Mouse (Mus musculus) layer of hippocampus, postnatal 14 days (tissue): ENCODE results near the gene Actl11. TPM values are rescaled to one million over a fixed set of nuclear protein-coding genes. Genes with fewer than 3 reads are reported as not detected.

Experiments used
- DNase-seq, 2 experiments: peaks; one replicate each; pipeline ENCODE4 v3.0.0; 2021 to 2022; ENCODE audit warnings: low spot score in 2 of 2, mixed read lengths in 1 of 2
- total RNA-seq, 2 experiments: library from RNA; stranded (reverse); gene quantifications; 2 replicates each; pipeline ENCODE4 v1.2.3; 2021

The Actl11 gene
- total RNA-seq, 2 experiments from 2014 or later, result not detected

GRCm38 (mm10) chr9:107961351-107961762 lies 33.1 kb downstream of the Actl11 start:
- peak; percentile 62 to 71 for DNase-seq

- peak; percentile 69 to 77 for DNase-seq
Observed at GRCm38 (mm10) chr9:107961881-107962280, 33.6 kb downstream of the Actl11 start.

GRCm38 (mm10) chr9:107962916-107963315 lies 34.6 kb downstream of the Actl11 start:
- no peak for DNase-seq

GRCm38 (mm10) chr9:107963700-107964099 lies 35.4 kb downstream of the Actl11 start:
- DNase-seq, result peak; percentile 63 to 81

- DNase-seq, result no peak
Observed at GRCm38 (mm10) chr9:107964681-107965080, 36.4 kb downstream of the Actl11 start.

GRCm38 (mm10) chr9:107966676-107967075 lies 38.4 kb downstream of the Actl11 start:
- DNase-seq, result no peak

- DNase-seq, result no peak
Observed at GRCm38 (mm10) chr9:107967437-107967836, 39.2 kb downstream of the Actl11 start.

- no peak for DNase-seq
Observed at GRCm38 (mm10) chr9:107968531-107968930, 40.3 kb downstream of the Actl11 start.

- DNase-seq, result no peak
Observed at GRCm38 (mm10) chr9:107970311-107970710, 42.0 kb downstream of the Actl11 start.

GRCm38 (mm10) chr9:107971690-107972541 lies 43.6 kb downstream of the Actl11 start:
- DNase-seq, result no peak

GRCm38 (mm10) chr9:107974491-107975171 lies 46.4 kb downstream of the Actl11 start:
- DNase-seq, result no peak

- DNase-seq, result no peak
Observed at GRCm38 (mm10) chr9:107975399-107976386, 47.4 kb downstream of the Actl11 start, which contains the start of gene Uba7. Gene Uba7 (plus strand): TSS chr9:107975505.

- no peak for DNase-seq
Observed at GRCm38 (mm10) chr9:107978815-107979214, 50.5 kb downstream of the Actl11 start.

Other genes starting within 250 kb of the Actl11 start
- under 1 TPM in 1 of 2 experiments, not detected in 1; 0.60 TPM for gene Gnat1, start 248.8 kb upstream of the Actl11 start, total RNA-seq
- gene Sema3f, start 218.0 kb upstream of the Actl11 start, total RNA-seq, result 1 to 10 TPM; 4.3 to 4.8 TPM
- gene Rbm5, start 157.5 kb upstream of the Actl11 start, total RNA-seq, result 100 to 1,000 TPM; 157 to 160 TPM
- 10 to 100 TPM; 57.7 to 60.2 TPM for gene Rbm6, start 55.2 kb upstream of the Actl11 start, total RNA-seq
- gene Mon1a, start 40.3 kb upstream of the Actl11 start, total RNA-seq, result 10 to 100 TPM; 17.0 to 20.9 TPM
- gene Mst1r, start 21.6 kb upstream of the Actl11 start, total RNA-seq, result 1 to 10 TPM; 1.8 to 2.9 TPM
- 100 to 1,000 TPM; 497 to 516 TPM for gene Camkv, start 7.2 kb downstream of the Actl11 start, total RNA-seq
- 10 to 100 TPM; 22.3 to 23.8 TPM for gene Traip, start 21.7 kb downstream of the Actl11 start, total RNA-seq
- 1 to 10 TPM; 2.7 to 3.2 TPM for gene Uba7, start 47.0 kb downstream of the Actl11 start, total RNA-seq
- 1 to 10 TPM; 1.2 to 1.6 TPM for gene Gm20661, start 54.6 kb downstream of the Actl11 start, total RNA-seq
- 10 to 100 TPM in 1 of 2 experiments, 1 to 10 TPM in 1; 9.2 to 11.5 TPM for gene Inka1, start 57.4 kb downstream of the Actl11 start, total RNA-seq
- 1 to 10 TPM; 4.0 TPM for gene Cdhr4, start 64.0 kb downstream of the Actl11 start, total RNA-seq
- gene Gm20662, start 67.9 kb downstream of the Actl11 start, total RNA-seq, result 1 to 10 TPM in 1 of 2 experiments, not detected in 1; 1.1 TPM
- 100 to 1,000 TPM; 178 to 188 TPM for gene Ip6k1, start 74.0 kb downstream of the Actl11 start, total RNA-seq
- gene Gmppb, start 120.8 kb downstream of the Actl11 start, total RNA-seq, result 10 to 100 TPM; 14.7 to 17.5 TPM
- 1 to 10 TPM; 2.2 to 2.8 TPM for gene Amigo3, start 124.7 kb downstream of the Actl11 start, total RNA-seq
- gene Mst1, start 152.0 kb downstream of the Actl11 start, total RNA-seq, result not detected
- gene Rnf123, start 154.9 kb downstream of the Actl11 start, total RNA-seq, result 10 to 100 TPM; 84.9 to 86.8 TPM
- gene Apeh, start 166.1 kb downstream of the Actl11 start, total RNA-seq, result 10 to 100 TPM; 39.4 to 42.8 TPM